Mouse (Mus musculus): ENCODE results near the gene Taar9. TPM values are rescaled to one million over a fixed set of nuclear protein-coding genes. Genes with fewer than 3 reads are reported as not detected.

Gene Taar9
- not detected for total RNA-seq (2023)

DNA sequence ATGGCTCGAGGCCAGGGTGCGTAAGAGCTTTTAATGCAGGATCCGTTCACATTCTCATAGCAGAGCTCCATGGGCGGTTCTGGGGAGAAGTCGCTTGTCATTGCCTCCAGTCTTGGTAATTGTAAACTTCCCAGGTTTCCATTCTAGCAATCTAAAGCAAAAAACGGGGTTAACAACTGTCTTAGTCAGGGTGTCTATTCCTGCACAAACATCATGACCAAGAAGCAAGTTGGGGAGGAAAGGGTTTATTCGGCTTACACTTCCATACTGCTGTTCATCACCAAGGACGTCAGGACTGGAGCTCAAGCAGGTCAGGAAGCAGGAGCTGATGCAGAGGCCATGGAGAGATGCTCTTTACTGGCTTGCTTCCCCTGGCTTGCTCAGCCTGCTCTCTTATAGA lies at the start of gene Taar9:
Gene Taar9 (minus strand): TSS at position 101 of the 400 bp plus-strand sequence.

DNA sequence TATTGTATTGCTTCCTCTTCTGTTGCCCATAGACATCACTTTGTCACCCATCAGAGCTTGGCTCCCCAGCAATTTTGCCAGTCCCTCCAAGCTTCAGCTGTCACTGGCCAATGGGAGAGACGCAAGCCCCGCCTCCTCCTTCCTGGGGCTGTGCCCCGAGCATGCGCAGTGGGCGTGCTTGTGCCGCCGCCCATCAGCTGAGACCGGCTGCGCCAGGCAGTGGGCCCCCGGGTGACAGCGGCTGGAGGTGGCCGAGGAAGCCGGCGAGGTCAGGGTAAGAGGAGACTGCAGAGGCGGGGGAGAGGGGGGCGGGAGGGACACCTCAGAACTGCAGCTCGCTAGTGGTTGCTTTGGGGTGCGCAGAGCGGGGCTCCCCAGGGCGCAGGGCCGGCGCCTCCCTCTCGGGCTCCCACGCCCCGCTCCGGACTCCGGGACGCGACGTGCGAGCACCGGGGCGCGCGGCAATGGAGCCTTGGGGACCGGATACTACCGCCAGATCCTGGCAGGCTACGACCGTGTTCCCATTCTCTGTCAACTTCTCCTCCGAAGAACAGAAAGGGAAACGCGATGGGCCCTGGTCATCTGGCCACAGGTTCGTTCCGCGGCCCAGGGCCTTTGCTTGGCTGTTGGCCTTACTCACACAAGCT lies 39.9 kb upstream of the Taar9 start, which contains the start of gene Stx7:
Gene Stx7 (plus strand): TSS at position 168 of the 647 bp plus-strand sequence.

DNA sequence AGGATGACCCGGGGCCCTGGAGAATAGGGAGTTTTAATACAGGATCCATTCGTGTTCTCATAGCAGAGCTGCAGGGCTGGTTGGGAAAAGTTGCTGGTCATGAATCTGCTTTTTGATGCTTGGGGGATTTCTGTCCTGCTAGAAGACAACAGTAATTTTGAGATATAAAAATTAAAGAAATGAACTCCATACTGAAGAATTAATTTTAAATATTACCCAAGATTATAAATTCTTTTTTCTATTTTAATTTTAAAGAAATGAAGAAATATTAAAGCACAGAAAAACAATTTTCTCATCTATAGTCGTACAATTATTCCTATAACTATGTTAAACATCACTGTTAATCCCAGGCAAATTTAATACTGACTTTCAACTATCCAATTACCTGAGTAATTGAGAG lies 7.5 kb downstream of the Taar9 start, which contains the start of gene Taar8c:
Gene Taar8c (minus strand): TSS at position 101 of the 400 bp plus-strand sequence.

DNA sequence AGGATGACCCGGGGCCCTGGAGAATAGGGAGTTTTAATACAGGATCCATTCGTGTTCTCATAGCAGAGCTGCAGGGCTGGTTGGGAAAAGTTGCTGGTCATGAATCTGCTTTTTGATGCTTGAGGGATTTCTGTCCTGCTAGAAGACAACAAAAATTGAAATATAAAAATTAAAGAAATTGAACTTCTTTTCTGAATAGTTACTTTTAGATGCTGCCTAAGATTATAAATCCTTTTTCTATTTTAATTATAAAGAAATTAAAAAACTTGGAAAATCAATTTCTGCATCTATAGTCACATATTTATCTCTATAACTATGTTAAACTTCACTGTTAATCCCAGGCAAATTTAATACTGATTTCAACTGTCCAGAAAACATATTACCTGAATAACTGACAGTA lies 17.1 kb downstream of the Taar9 start, which contains the start of gene Taar8b:
Gene Taar8b (minus strand): TSS at position 101 of the 400 bp plus-strand sequence.

DNA sequence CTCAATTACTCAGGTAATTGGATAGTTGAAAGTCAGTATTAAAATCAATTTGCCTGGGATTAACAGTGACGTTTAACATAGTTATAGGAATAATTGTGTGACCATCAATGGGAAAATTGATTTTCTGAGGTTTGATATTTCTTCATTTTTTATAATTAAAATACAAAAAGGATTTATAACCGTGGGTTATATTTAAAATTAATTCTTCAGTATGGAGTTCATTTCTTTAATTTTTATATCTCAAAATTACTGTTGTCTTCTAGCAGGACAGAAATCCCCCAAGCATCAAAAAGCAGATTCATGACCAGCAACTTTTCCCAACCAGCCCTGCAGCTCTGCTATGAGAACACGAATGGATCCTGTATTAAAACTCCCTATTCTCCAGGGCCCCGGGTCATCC lies 33.1 kb downstream of the Taar9 start, which contains the start of gene Taar8a:
Gene Taar8a (plus strand): TSS at position 301 of the 400 bp plus-strand sequence.

Other genes with a start within 250 kb of the Taar9 start
- gene Vnn1, start 214.8 kb downstream of the Taar9 start, total RNA-seq (2023), result under 1 TPM in 1 of 2 experiments, not detected in 1; 0.22 TPM
- not detected for gene Taar1, start 189.2 kb downstream of the Taar9 start, total RNA-seq (2023)
- not detected for gene Taar2, start 171.0 kb downstream of the Taar9 start, total RNA-seq (2023)
- gene Taar3, start 160.0 kb downstream of the Taar9 start, total RNA-seq (2023), result not detected
- not detected for gene Taar4, start 149.0 kb downstream of the Taar9 start, total RNA-seq (2023)
- gene Taar5, start 138.8 kb downstream of the Taar9 start, total RNA-seq (2023), result not detected
- not detected for gene Taar6, start 123.9 kb downstream of the Taar9 start, total RNA-seq (2023)
- gene Taar7a, start 116.1 kb downstream of the Taar9 start, total RNA-seq (2023), result not detected
- not detected for gene Taar7b, start 109.6 kb downstream of the Taar9 start, total RNA-seq (2023)
- gene Taar7d, start 82.3 kb downstream of the Taar9 start, total RNA-seq (2023), result not detected
- gene Taar7e, start 71.9 kb downstream of the Taar9 start, total RNA-seq (2023), result not detected
- gene Taar7f, start 60.0 kb downstream of the Taar9 start, total RNA-seq (2023), result not detected
- not detected for gene Taar8a, start 33.0 kb downstream of the Taar9 start, total RNA-seq (2023)
- not detected for gene Taar8b, start 17.2 kb downstream of the Taar9 start, total RNA-seq (2023)
- gene Taar8c, start 7.6 kb downstream of the Taar9 start, total RNA-seq (2023), result not detected
- 100 to 1,000 TPM; 103 to 104 TPM for gene Stx7, start 39.8 kb upstream of the Taar9 start, total RNA-seq (2023)
- not detected for gene Moxd1, start 114.0 kb upstream of the Taar9 start, total RNA-seq (2023)

All from neutrophil, adult 59 days (primary cell).